Mouse (Mus musculus) stomach, postnatal 0 days (tissue): ENCODE measurements around the gene Lif.

Source experiments
- CTCF ChIP-seq: IDR thresholded peaks from 2 replicates; pipeline ENCODE4 v1.5.1; 2016; ENCODE audit warnings: antibody characterized with exemption, low read depth, mild to moderate bottlenecking, moderate library complexity
- EP300 ChIP-seq: optimal IDR thresholded peaks from 2 replicates; pipeline ENCODE3; 2016; ENCODE audit warnings: antibody characterized with exemption

DNA sequence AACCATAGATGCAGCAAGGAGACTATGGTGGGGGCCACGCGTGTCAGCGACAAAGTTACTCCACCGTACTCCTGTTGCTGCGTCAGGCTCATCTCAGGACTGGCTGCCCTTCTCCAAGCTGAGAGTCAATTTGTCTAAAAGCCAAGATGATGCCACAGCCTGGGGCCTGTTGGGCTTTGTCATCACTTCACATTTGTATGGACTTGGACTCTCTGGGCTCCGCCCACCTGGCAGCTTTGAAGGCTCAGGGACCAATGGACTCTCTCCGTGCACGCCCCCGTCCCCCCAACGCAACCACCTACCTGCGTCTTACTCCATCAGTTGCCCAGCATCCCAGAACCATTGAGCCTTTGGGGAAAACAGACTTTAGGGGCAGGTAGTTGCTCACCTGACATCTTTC, 14.2 kb downstream of the Lif start:
- TF ChIP-seq CTCF (no peak), EP300 (no peak)
